Mouse (Mus musculus) stomach, embryonic 16.5 days (tissue): ENCODE results near the gene Diras1. TPM values are rescaled to one million over a fixed set of nuclear protein-coding genes. Genes with fewer than 3 reads are reported as not detected.
"Not testable (repeated sequence)": the region's sequence is repeated elsewhere in the genome, so short reads cannot be mapped to it uniquely, and the experiment has no call there.

ENCODE experiments used
- ATAC-seq: fragments of 200-750 bp; cut with Nextera tagmentation; 2 replicates; pipeline ENCODE4 v1.8.0; 2017; ENCODE audit warnings: moderate number of reproducible peaks, moderate TSS enrichment; ENCODE audit not compliant: insufficient read depth, low FRiP score
- H3K27ac ChIP-seq: fragments of 300-500 bp; sonication (generic); 2 replicates; pipeline ENCODE4 v1.5.1; 2014; ENCODE audit warnings: low read length
- H3K27me3 ChIP-seq: fragments of 300-500 bp; sonication (generic); 2 replicates; pipeline ENCODE4 v1.6.1; 2014; ENCODE audit warnings: low read length, control low read depth, mixed read lengths; ENCODE audit not compliant: control insufficient read depth, insufficient read depth
- H3K36me3 ChIP-seq: fragments of 300-500 bp; sonication (generic); 2 replicates; pipeline ENCODE4 v1.6.1; 2014; ENCODE audit warnings: low read length; ENCODE audit not compliant: control insufficient read depth, insufficient read depth
- H3K4me1 ChIP-seq: fragments of 300-500 bp; sonication (generic); 2 replicates; pipeline ENCODE4 v1.6.1; 2014; ENCODE audit warnings: low read length, control low read depth, mixed read lengths; ENCODE audit not compliant: control insufficient read depth, insufficient read depth
- H3K4me2 ChIP-seq: fragments of 300-500 bp; sonication (generic); 2 replicates; pipeline ENCODE4 v1.6.1; 2014; ENCODE audit warnings: low read depth, low read length, mixed read lengths
- H3K4me3 ChIP-seq: fragments of 300-500 bp; sonication (generic); replicated peaks from 2 replicates; pipeline ENCODE4 v1.5.1; 2014; ENCODE audit warnings: mild to moderate bottlenecking, low read length
- H3K9ac ChIP-seq: fragments of 300-500 bp; sonication (generic); 2 replicates; pipeline ENCODE4 v1.6.1; 2014; ENCODE audit warnings: low read length
- H3K9me3 ChIP-seq: fragments of 300-500 bp; sonication (generic); replicated peaks from 2 replicates; pipeline ENCODE4 v1.6.1; 2016; ENCODE audit warnings: low read length, control low read depth; ENCODE audit not compliant: control insufficient read depth
- WGBS: fragments of 180-500 bp; shearing (Covaris S2); extraction: QIAGEN DNeasy Blood & Tissue Kit; methylation state at CpG from one replicate; pipeline ENCODE4 v1.1.7; 2014; 5-methylcytosine and 5-hydroxymethylcytosine counted together
- polyA plus RNA-seq: library from polyadenylated mRNA; unstranded; fragments of >200 nt; fragmentation: Nextera tagmentation; extraction: Ambion mirVana; gene quantifications from 2 replicates; pipeline ENCODE4 v1.2.1, GENCODE M21; 2015

Diras1 gene
- polyA plus RNA-seq, 1 experiment from 2014 or later = 0.49 TPM

GRCm38 (mm10) chr10:80995091-80995632 lies 30.3 kb downstream of the Diras1 start:
- H3K4me1 ChIP-seq = peaks cover 4% of the 10 kb centered on the region; the same call in 1 of the 2 replicates
- H3K4me2 ChIP-seq = peak overlapping the region; percentile 32
- 11% methylated on average over 21 of the region's 21 CpGs for WGBS
- no peak overlapping the region for H3K27ac ChIP-seq
- no peaks in the 10 kb centered on the region; the same call in none of the 2 replicates for H3K27me3 ChIP-seq
- H3K9ac ChIP-seq = peak overlapping the region; percentile 45; the same call in 1 of the 2 replicates
- no peaks in the 10 kb centered on the region for H3K36me3 ChIP-seq
- H3K4me3 ChIP-seq = no peak overlapping the region
- ATAC-seq = no peak
- H3K9me3 ChIP-seq = no peaks in the 10 kb centered on the region

- Histone ChIP-seq H3K9ac (peak overlapping the region; percentile 45; the same call in 1 of the 2 replicates), H3K9me3 (no peaks in the 10 kb centered on the region), H3K27me3 (no peaks in the 10 kb centered on the region; the same call in none of the 2 replicates), H3K4me1 (peaks cover 1% of the 10 kb centered on the region; the same call in 1 of the 2 replicates), H3K36me3 (no peaks in the 10 kb centered on the region), H3K4me2 (no peak overlapping the region), H3K4me3 (no peak overlapping the region), H3K27ac (no peak overlapping the region)
- 42% methylated on average over 4 of the region's 4 CpGs for WGBS
- ATAC-seq = no peak
Observed at GRCm38 (mm10) chr10:80994621-80995020, 30.8 kb downstream of the Diras1 start.

- Histone ChIP-seq H3K36me3 (no peaks in the 10 kb centered on the region), H3K9me3 (no peaks in the 10 kb centered on the region), H3K9ac (no peak overlapping the region), H3K4me1 (no peaks in the 10 kb centered on the region), H3K27me3 (no peaks in the 10 kb centered on the region; the same call in none of the 2 replicates), H3K4me3 (no peak overlapping the region), H3K27ac (no peak overlapping the region), H3K4me2 (no peak overlapping the region)
- 69% methylated on average over 5 of the region's 5 CpGs for WGBS
- ATAC-seq = no peak
Observed at GRCm38 (mm10) chr10:80993276-80993675, 32.2 kb downstream of the Diras1 start.

GRCm38 (mm10) chr10:80991945-80992344 lies 33.5 kb downstream of the Diras1 start:
- no peak overlapping the region for H3K27ac ChIP-seq
- H3K4me1 ChIP-seq = peaks cover 5% of the 10 kb centered on the region
- no peaks in the 10 kb centered on the region for H3K9me3 ChIP-seq
- no peak overlapping the region for H3K9ac ChIP-seq
- 0 out of 2 replicates have a peak, but pooled peaks have one; percentile 9 for ATAC-seq
- no peak overlapping the region for H3K4me3 ChIP-seq
- 86% methylated on average over 1 of the region's 1 CpGs for WGBS
- no peaks in the 10 kb centered on the region for H3K36me3 ChIP-seq
- no peaks in the 10 kb centered on the region; the same call in 1 of the 2 replicates for H3K27me3 ChIP-seq
- no peak overlapping the region for H3K4me2 ChIP-seq

GRCm38 (mm10) chr10:80991007-80991406 lies 34.5 kb downstream of the Diras1 start:
- H3K4me2 ChIP-seq = no peak overlapping the region
- H3K4me3 ChIP-seq = no peak overlapping the region
- H3K4me1 ChIP-seq = peaks cover 5% of the 10 kb centered on the region
- H3K27me3 ChIP-seq = no peaks in the 10 kb centered on the region; the same call in 1 of the 2 replicates
- no peaks in the 10 kb centered on the region for H3K36me3 ChIP-seq
- no peak overlapping the region for H3K9ac ChIP-seq
- WGBS = 17% methylated on average over 3 of the region's 3 CpGs
- no peaks in the 10 kb centered on the region for H3K9me3 ChIP-seq
- no peak overlapping the region for H3K27ac ChIP-seq
- ATAC-seq = no peak

GRCm38 (mm10) chr10:80990406-80990805 lies 35.1 kb downstream of the Diras1 start:
- no peak overlapping the region for H3K9ac ChIP-seq
- no peak overlapping the region for H3K4me2 ChIP-seq
- no peak for ATAC-seq
- no peak overlapping the region for H3K4me3 ChIP-seq
- WGBS = 73% methylated on average over 7 of the region's 7 CpGs
- H3K9me3 ChIP-seq = no peaks in the 10 kb centered on the region
- peaks cover 6% of the 10 kb centered on the region for H3K4me1 ChIP-seq
- peaks cover under 1% of the 10 kb centered on the region; the same call in 1 of the 2 replicates for H3K27me3 ChIP-seq
- H3K36me3 ChIP-seq = no peaks in the 10 kb centered on the region
- no peak overlapping the region for H3K27ac ChIP-seq

GRCm38 (mm10) chr10:80989854-80990253 lies 35.6 kb downstream of the Diras1 start:
- not testable (repeated sequence) for H3K36me3 ChIP-seq, H3K4me2 ChIP-seq, H3K27ac ChIP-seq, H3K9me3 ChIP-seq, H3K27me3 ChIP-seq, H3K4me1 ChIP-seq, H3K9ac ChIP-seq, ATAC-seq, H3K4me3 ChIP-seq
- 57% methylated on average over 4 of the region's 4 CpGs for WGBS

GRCm38 (mm10) chr10:80989446-80989845 lies 36.0 kb downstream of the Diras1 start:
- Histone ChIP-seq H3K9ac (no peak overlapping the region), H3K27me3 (peaks cover 3% of the 10 kb centered on the region; the same call in 1 of the 2 replicates), H3K4me1 (peaks cover 8% of the 10 kb centered on the region), H3K27ac (no peak overlapping the region), H3K4me2 (no peak overlapping the region), H3K4me3 (no peak overlapping the region), H3K9me3 (no peaks in the 10 kb centered on the region), H3K36me3 (no peaks in the 10 kb centered on the region)
- WGBS = 59% methylated on average over 6 of the region's 6 CpGs
- no peak for ATAC-seq

GRCm38 (mm10) chr10:80987709-80988441 lies 37.6 kb downstream of the Diras1 start:
- H3K4me1 ChIP-seq = peaks cover 8% of the 10 kb centered on the region
- no peaks in the 10 kb centered on the region for H3K9me3 ChIP-seq
- peak; percentile 88 for ATAC-seq
- peak overlapping the region; percentile 40; the same call in 1 of the 2 replicates for H3K9ac ChIP-seq
- peaks cover 3% of the 10 kb centered on the region; the same call in 1 of the 2 replicates for H3K27me3 ChIP-seq
- WGBS = 11% methylated on average over 10 of the region's 10 CpGs
- peak overlapping the region; percentile 9; the same call in 1 of the 2 replicates for H3K27ac ChIP-seq
- H3K36me3 ChIP-seq = no peaks in the 10 kb centered on the region
- no peak overlapping the region for H3K4me3 ChIP-seq
- H3K4me2 ChIP-seq = no peak overlapping the region
